Mouse (Mus musculus) frontal cortex, postnatal 10 days (tissue): ENCODE data around the gene Bst2.

Experiments used
- DNase-seq, 2 experiments: peaks; one replicate each; pipeline ENCODE4 v3.0.0; 2022; ENCODE audit warnings: low spot score in 2 of 2, mixed read lengths in 1 of 2

Gene Bst2

DNA sequence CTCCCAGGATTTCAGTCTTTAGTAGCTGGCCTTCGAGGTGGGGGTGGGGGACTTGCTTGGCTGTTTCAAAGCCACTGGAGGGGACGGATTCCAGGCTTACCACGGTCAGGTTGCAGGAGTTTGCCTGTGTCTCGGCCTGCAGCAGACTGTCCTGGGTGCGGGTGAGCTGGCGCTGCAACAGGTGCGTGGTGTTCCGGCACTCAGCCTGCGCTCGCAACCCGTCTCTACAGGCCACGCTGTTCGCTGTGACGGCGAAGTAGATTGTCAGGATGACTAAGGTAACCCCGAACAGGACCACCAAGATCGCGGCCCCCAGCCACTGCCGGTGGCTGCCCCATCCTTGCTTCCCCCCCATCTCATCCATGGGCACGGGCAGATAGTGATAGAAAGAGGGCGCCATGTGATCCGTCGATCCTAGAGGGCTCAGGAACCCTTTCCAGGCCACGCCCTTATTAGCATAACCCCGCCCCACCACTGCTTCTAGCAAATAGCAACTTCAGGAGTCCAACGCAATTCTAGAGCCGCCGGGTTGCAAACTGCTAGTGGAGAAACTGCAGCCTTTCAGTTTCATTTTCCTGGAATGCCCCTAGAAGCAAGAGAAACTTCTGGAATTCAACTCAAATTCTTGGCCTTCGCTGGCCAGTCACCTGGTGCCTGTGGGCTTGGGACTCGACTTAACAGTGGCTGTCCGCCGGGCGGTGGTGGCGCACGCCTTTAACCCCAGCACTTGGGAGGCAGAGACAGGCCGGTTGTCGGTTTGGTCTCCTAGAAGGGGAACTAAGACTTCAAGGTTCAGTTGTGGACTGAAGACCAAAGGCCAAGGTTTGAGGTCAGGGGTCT, at the start of gene Bst2:
Gene Bst2, minus strand, starts transcription at position 429 of the 840 bp plus-strand sequence.
- DNase-seq: peak in 1 of 2 experiments; percentile 48

DNA sequence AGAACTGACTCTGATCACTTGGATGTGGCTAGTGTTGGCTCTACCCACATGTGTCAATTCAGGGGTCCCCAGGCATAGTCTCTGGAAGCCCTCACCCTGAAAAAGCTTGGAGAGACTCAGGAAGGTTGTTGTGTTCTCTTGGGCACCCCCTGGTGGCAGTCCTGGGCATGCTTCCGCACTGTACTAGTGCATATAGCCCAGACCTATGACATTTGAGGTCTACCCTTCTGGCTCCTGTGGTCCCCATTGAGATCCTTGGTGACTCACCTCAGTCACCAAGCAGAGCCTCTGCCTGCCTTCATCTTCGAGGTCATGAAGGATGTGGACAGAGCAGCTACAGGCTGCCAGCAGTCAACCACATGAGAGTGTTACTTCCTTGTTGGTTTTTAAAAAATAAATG, 49.6 kb upstream of the Bst2 start:
- no peak for DNase-seq

DNA sequence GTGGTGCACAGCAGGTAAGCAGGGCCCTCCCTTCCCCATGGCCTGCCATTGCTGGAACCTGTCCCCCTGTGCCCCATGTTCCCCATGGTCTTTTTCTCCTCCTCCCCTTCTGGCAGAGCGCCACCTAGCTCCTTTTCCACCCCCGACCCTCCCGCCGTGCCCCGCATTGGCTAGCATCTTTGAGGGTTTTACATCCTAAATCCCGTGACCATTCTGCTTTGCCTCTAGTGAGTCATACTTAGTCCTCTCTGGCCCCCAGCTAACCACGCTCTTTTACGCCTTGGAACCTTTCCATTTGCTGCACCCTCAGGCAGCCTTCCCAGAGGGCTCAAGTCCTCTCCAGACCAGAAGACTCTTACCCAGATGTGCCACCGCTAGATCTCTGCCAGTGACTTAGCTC, 42.9 kb upstream of the Bst2 start:
- DNase-seq: no peak

DNA sequence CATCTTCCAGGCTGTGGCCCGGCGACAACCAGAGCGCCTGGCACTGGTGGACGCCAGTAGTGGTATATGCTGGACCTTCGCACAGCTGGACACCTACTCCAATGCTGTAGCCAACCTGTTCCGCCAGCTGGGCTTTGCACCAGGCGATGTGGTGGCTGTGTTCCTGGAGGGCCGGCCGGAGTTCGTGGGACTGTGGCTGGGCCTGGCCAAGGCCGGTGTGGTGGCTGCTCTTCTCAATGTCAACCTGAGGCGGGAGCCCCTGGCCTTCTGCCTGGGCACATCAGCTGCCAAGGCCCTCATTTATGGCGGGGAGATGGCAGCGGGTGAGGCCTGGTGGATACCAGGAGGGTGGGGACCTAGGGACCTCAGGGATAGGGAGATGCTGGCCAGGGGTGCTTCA, 42.2 kb upstream of the Bst2 start:
- no peak for DNase-seq

DNA sequence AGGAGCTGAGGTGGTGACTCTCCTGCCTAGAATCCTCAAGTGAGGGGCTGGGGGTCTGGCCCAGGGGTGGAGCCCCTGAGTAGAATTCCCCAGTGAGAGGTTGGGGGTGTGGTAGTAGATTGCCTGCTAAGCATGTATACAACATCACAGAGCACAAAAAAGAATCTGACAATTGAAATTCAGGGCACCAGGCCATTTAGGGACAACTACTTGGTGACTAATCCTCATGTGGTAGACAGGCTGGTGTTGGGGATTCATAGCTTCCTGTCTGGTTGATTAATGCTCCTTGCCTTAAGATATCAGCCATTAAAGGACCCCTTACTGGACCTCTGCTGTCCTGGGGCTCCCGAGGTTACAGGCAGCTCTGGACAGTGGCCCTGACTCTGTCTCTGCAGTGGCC, 41.8 kb upstream of the Bst2 start:
- no peak for DNase-seq

DNA sequence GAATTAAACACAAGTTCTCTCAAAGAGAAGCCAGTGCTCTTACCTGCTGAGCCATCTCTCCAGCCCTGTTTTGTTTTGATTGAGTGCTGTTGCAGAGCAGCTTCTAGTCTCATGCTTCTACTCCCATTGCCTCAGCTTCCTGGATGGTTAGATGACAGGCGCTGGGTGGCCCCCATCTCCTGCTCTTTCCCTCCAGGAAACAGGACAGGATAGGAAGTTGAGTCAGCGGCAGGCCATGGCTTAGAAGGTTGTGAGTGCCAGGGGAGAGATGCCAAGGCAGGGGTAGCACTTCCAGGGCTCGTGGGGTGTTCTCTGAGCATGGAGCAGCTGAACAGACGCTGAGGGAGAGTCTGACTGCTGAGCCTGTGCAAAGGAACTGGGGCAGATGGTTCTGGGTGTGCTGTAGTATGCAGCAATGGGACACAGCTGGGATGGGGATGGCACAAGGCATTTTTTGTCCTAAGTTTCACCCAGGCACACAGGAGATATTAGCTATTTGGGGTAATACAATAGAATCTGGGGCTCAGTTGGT, 40.7 kb upstream of the Bst2 start:
- DNase-seq: no peak

DNA sequence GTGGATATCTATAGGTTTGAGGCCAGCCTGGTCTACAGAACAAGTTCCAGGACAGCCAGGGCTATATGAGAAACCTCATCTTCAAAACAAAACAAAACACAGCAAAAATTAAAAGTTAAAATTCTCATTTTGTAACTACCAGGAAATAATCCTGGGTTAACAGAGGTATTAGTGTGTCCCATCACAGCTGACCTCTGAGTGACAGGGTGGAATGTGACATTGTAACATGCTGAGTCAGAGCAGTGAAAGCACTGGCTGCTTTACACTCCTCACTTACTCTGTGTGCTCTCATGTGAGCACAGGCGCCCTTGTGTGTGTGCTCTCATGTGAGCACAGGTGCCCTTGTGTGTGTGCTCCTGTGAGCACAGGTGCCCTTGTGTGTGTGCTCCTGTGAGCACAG, 37.8 kb upstream of the Bst2 start:
- no peak for DNase-seq

DNA sequence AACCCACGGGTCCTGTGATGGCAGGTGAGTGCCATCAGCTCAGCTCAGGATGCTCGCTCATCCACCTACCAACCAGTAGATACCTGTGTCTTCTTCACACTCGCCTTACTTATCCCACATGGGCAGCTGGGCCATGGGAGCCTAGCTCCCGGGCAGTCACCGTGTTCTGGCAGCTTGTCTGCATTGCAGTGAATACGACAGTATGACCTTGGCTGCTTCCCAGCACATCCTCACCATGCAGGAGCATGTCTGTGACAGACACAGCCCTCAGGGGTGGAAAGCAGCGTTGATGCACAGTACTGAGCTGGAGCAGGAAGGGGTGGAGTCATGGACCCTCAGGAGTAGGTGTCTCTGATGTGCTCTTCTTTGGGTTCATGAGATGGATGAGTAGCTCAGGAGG, 37.2 kb upstream of the Bst2 start:
- DNase-seq: no peak

DNA sequence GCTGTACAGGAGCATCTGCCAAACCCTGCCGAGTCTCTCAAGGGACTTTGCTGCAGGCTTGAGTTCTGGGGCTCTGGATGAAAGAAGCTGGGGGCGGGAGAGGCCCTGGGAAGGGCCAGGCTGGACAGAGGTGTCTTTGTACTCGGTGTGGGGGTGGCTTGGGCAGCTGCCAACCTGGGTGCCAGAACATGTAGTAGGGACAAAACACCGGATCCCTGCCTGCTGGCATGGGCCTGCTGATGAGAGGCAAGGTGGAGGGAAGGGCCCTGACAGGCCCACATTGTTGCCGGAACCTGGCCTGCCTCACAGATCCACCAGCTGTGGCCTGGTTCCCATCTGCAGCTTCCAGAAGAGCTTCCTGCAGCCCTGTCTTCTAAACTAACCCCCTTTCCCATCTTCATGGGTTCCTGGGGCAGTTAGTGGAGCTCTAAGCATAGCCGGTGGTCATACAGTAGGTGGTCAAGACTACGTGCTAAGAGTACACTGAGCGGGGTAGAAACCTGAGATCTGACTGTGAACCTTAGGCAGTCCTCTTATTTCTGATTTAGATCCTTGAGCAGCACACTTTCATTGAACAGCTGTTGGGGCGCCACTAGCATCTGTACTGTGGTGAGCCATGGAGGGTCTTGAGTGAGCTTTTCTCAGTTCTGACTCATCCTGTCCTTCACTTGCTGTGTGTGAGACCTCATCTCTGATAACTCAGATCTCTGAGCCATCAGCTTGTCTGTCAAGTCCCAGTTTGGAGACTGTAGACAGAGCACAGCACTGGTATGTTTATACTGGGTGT, 35.8 kb upstream of the Bst2 start:
- DNase-seq: peak; percentile 83 to 89

DNA sequence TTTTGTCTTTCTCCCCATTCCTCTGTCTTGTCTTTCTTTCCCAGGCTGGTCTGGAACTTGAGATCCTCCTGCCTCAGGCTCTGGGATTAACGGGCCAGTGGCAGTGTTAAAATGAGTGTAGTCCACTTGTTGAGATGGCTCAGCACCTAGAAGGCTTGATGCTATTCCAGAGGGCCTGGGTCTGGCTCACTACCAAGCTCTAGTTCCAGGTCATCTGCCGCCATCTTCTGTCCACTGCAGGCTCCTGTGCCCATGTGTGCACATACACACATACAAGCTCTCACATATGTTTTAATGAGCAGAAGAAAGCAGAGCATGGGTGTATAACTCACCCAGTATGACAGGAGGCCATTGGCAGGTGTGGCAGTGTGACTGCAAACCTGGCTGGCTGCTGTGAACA, 34.8 kb upstream of the Bst2 start:
- no peak for DNase-seq

DNA sequence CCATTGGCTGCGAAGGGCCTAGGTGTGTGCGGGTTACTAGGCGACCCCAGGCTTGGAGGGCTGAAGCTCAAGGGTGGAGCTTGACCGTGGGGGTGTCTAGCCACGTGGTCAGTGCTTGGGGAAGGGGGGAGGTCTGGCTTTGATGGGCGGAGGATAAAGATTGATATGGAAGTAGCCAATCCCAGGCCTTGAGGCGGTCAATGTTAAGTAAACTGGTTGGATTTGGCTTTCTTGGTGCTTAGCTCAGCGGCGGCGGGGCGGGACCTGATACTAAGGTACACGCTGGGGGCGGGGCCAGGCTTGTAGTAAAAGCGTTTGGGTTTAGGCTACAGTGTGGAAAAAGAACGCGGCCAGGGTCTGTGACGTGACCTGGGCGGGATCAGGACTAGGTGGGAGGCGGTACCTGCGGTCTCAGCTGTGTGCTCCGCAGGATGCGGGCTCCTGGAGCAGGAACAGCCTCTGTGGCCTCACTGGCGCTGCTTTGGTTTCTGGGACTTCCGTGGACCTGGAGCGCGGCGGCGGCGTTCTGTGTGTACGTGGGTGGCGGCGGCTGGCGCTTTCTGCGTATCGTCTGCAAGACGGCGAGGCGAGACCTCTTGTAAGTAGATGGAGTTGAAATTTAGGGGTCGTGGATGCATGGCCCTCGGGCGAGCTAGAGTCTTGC, 33.2 kb upstream of the Bst2 start:
- peak; percentile 93 to 96 for DNase-seq

DNA sequence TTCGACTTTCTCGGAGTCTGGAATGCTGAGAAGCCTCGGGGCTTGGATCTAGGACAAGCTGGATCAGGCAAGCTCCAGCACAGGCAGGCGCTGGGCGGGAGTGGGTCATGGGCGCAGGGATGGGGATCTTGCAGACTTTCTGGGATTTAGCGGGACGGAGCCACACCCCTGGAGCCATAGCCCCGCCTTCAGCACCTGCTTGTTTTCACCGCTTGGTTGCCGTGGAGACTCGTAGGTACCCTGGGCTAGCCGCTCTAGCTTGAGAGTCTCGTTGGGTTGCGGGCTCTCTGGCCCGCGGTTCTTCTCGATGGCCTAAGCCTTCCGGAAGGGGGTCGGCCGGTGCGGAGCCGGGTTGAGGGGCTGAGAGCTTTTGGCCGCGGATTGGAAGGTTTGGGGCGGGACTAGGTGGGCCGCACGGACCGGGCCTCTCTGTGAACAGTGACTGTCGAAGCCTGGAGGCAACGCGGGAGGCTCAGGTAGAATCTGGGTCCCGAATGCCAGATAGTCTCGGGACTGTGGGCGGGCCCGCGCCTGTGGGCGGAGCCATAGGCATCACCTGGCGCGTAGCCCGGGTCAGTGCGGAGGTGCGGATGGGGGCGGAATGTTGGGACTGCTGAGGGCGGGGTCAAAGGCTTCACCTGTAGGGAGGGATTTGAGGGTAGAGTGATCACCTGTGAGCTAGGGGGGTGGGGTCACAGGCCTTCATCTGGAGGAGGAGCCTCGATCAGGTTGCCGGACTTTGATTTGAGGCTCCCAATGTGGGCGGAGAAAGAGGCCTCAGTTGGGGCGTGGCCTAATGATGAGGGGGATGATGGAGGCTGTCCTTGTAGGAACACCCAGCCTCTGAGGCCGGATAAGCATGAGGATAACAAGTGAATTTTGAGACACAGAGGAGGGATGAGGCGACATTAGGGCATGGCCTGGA, 32.4 kb upstream of the Bst2 start:
- DNase-seq: peak; percentile 87 to 88

DNA sequence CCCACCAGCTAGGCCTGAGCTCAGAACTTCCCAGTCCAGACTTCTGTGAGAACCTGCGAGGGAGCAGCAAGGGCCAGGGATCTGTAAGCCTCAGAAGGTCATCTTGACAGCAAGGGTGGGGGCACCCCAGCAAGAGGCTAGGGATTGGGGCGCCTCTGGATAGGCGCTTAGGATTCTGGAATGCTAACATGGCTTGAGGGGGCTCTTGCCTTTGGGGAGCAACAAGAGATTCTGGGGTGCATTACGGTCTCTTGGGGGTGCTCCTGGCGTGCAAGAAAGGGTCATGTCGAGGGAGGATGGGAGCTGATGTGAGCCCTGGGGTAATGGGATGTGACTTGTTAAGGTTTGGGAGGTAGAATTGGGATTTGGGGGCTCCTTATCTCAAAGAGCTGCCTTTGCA, 31.7 kb upstream of the Bst2 start:
- no peak for DNase-seq

DNA sequence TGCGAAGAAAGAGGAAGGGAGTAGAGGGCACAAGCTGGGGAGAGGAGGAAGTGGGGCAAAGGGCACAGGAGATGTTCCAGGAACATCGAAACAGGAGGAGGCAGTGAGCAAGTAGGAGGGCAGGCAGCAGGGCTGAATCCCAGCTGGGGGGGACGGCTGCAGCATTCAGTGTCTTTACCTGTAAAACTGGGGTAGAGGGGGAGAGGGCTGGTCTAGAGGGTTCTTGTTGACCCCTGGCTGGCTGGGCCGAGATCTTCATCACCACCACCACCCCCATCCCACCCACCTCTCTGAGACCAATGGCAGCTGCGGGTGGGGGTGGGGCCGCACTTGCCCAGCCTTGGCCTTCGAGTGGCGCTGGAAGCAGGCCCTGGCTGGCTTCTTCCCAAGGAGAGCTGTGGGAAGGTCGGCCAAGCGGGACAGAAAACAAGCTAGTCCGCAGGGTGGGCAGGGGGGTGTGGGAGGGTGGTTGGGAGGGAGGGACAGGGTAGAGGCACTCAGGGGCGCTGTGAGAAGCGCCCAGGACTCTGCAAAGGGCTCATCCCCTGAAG, 31.2 kb upstream of the Bst2 start, which contains the start of gene Slc27a1:
Gene Slc27a1, plus strand, starts transcription at position 496 of the 551 bp plus-strand sequence.
- peak in 1 of 2 experiments; percentile 70 for DNase-seq

DNA sequence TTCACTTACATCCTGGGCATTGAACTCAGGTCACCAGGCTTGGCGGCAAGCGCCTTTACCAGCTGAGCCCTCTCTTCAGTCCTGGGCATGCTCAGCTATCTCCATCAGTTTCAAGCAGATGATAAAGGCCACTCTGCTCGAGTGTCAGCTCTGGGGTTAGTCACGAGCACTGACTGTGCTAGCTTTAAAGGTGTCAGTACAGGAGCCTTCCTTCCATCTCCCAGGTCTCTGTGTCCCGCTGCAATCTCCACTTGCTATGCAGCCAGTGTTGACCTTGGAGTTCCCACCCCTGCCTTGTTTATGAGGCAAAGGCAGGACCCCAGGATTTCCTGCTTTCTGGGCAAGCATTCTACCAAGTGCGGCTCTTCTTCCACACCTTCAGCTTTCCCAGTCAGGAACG, 30.3 kb upstream of the Bst2 start:
- no peak for DNase-seq

DNA sequence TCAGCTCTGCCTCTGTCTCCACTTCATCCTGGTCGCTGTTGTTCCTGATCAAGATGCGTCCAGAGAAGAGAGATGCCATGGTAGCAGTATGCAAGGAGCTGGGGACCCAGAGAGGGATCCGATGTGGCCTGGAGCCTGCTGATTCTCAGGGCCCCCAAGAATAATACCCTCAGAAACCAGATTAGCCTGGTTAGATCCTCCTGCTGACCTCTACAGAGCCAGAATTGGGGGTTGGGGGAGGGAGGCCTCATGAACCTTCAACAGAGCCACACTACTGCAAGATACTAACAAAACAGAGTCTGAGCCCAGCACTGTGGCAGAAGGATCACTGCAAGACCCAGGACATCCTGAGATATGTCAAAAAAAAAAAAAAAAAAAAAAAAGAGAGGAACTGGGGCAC, 29.2 kb upstream of the Bst2 start, which contains the start of gene Nxnl1:
Gene Nxnl1, minus strand, starts transcription at position 101 of the 400 bp plus-strand sequence.
- no peak for DNase-seq

DNA sequence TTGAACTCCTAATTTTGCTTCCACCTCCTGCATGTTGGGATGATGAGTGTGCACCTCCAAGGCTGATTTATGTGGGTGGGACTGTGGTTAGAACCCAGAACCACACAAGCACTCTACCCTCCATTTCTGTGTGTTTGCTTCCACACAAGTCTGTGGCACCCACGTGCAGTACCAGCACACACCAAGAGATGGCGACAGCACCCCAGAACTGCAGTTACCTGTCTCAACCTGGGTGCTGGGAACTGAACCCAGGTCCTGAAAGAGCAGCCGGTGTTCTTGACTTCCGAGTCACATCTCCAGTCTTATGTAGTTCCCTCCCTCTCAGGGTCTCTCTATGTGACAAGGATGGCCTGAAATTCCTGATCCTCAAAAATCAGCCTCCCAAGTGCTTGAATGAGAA, 26.7 kb upstream of the Bst2 start:
- no peak for DNase-seq

DNA sequence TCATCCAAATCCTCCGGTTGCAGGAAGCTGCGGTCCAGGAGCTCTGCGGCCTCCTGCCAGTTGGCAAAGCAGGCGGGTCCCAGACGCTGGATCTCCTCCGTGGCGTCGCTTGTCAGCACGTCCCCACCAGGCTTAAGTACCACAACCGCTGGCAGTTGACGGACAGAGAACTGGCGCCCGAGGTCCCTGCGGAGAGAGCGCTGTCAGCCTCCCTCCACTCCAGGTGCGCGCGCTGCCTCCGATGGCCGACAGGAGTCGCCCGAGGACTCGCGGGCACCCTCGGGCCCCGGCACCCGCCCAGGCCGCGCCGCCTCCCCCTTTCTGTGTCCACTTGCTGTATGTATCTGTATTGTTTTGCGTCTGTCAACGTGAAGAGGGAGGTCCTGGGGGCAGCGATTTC, 25.5 kb upstream of the Bst2 start:
- peak in 1 of 2 experiments; percentile 60 for DNase-seq

DNA sequence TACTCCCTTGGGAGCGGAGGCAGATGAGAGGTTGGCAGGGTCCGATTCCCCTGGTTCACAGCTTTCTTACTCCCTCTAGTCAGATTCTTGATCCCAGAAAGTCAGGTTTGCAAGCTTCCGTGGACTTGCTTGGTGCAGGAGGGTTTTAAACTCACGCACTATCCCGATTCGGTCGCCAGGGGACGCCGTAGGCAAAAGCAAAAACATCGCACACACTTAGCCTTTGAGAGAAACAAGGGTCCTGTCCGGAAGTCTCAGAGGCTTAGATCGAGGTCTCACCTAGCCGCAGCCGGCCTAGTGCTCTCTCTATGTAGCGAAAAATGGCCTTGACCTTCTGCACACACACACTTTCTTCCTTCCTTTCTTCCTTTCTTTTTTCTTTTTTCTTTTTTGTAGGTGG, 24.1 kb upstream of the Bst2 start:
- no peak for DNase-seq

DNA sequence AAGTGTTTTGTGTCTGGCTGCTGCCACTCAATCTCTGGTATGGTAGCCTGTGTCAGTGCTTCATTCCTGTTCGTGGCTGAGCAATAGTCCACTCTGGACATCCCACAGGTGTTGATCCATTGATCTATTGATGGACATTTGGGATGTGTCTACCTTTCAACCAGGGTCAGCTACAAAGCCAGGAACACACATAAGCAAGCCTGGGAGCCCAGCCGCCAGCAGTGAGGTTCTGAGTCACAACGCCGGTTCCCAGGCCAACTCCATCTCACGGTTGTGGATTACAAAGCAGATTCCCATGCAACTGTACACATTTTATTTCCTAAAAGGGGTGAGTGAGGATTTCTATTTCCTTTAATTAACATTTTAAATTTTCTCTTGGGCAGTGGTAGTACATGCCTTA, 23.5 kb upstream of the Bst2 start:
- no peak for DNase-seq

DNA sequence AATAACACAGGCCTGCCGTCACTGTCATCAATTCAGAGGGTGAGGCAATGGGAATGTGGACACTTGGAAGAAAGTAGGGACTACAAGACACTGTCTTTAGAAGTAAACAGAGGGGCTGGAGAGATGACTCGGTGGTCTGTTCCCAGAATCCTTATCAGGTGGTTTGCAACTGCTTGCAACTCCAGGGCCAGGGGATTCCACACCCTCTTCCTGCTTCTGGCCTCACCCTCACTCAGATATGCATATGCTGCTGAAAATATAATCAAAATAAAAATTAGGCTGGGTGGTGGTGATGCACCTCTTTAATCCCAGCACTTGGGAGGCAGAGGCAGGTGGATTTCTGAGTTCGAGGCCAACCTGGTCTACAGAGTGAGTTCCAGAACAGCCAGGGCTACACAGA, 22.8 kb upstream of the Bst2 start:
- no peak for DNase-seq
